Mouse (Mus musculus): ENCODE data around the gene Neo1. TPM values are rescaled to one million over a fixed set of nuclear protein-coding genes. Genes with fewer than 3 reads are reported as not detected.
"Not testable (repeated sequence)": the region's sequence is repeated elsewhere in the genome, so short reads cannot be mapped to it uniquely, and the experiment has no call there.

The Neo1 gene
- polyA plus RNA-seq, 1 experiment from 2014 or later, result 31.0 TPM

DNA sequence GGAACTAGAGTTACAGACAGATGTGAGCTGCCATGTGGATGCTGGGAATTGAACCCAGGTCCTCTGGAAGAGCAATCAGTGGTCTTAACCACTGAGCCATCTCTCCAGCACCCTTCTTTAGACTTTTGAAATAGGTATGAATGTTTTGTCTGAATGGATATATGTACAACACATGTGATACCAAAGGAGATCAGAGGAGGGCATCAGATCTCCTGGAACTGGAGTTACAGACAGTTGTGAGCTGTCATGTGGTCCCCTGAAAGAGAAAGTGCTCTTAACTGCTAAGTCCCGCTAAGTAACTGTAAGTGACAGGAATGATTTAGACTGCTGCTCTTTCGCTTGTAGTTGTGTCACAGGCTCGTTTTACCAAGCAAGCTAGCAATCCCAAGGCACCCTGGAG lies 80.7 kb downstream of the Neo1 start:
- 71% methylated on average over 3 of the region's 3 CpGs for WGBS
- no peak for DNase-seq (ENCODE audit: low spot score)
- H3K27me3 ChIP-seq (ENCODE audit: insufficient read depth, poor library complexity, severe bottlenecking), result no peaks in the 10 kb centered on the region

DNA sequence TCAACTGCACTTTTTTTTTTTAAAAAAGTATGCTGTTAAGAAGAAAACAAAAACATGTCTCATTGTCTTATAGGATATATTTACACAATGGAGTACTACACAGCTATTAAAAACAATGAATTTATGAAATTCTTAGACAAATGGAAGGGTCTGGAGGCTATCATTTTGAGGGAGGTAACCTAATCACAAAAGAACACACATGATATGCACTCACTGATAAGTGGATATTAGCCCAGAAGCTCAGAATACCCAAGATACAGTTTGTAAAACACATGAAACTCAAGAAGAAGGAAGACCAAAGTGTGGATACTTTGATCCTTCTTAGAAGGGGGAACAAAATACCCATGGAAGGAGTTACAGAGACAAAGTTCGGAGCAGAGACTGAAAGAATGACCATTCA lies 90.3 kb downstream of the Neo1 start:
- 88% methylated on average over 1 of the region's 1 CpGs for WGBS
- not testable (repeated sequence) for DNase-seq (ENCODE audit: low spot score); H3K4me3 ChIP-seq; H3K27me3 ChIP-seq (ENCODE audit: insufficient read depth, poor library complexity, severe bottlenecking); H3K9me3 ChIP-seq; H3K27ac ChIP-seq; H3K4me1 ChIP-seq; H3K36me3 ChIP-seq

More for the DNA sequence above, 80.7 kb downstream of the Neo1 start:
- H3K27ac ChIP-seq, result no peak overlapping the region
- H3K4me1 ChIP-seq, result no peaks in the 10 kb centered on the region
- H3K9me3 ChIP-seq, result no peaks in the 10 kb centered on the region
- peaks cover 28% of the 10 kb centered on the region; the same call in 1 of the 2 replicates for H3K36me3 ChIP-seq
- H3K4me3 ChIP-seq, result no peak overlapping the region

DNA sequence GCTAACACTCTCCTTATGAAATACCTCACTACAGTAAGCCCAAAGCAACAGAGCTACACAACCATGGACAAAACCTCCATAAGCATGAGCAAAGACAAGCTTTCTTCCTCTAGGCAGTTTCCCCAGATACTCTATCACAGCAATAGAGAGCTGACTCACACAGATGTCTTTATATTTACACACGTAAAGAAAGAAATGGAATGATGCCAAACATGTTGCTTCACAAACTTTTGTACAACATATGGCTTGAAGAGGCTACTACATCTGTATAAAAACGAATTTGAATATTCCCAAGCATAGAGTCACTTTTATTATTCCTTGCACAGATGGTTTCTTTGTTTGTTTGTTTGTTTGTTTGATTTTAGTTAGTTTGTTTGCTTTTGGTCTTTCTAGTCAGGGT lies 101.5 kb downstream of the Neo1 start:
- DNase-seq (ENCODE audit: low spot score), result no peak
- Histone ChIP-seq H3K4me3 (no peak overlapping the region), H3K9me3 (no peaks in the 10 kb centered on the region), H3K27me3 (ENCODE audit: insufficient read depth, poor library complexity, severe bottlenecking) (no peaks in the 10 kb centered on the region), H3K36me3 (peaks cover 4% of the 10 kb centered on the region; the same call in 1 of the 2 replicates), H3K4me1 (no peaks in the 10 kb centered on the region), H3K27ac (no peak overlapping the region)
- 76% methylated on average over 2 of the region's 2 CpGs for WGBS

DNA sequence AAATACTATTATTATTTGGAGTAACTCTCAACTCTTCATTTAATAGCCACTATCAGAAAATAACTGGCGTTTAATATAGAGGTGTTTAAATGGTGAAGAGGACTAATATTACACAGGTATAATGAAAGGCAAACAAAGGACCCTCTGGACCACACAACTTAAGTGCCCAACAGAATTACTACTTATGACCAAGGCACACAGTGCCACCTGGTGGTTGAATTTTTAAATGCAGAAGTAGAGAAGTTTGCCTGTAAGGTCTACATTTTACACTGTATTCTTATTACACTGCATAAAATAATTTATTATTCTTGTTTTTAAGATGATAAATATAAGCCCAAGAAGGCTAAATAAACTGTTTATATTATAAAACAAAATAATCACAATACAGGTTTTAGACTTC lies 108.1 kb downstream of the Neo1 start:
- no peaks in the 10 kb centered on the region for H3K9me3 ChIP-seq
- DNase-seq (ENCODE audit: low spot score), result no peak
- H3K27ac ChIP-seq, result no peak overlapping the region
- H3K27me3 ChIP-seq (ENCODE audit: insufficient read depth, poor library complexity, severe bottlenecking), result no peaks in the 10 kb centered on the region
- WGBS, result 11% methylated on average over 1 of the region's 1 CpGs
- H3K36me3 ChIP-seq, result peaks cover 9% of the 10 kb centered on the region; the same call in 1 of the 2 replicates
- H3K4me3 ChIP-seq, result no peak overlapping the region
- no peaks in the 10 kb centered on the region for H3K4me1 ChIP-seq

DNA sequence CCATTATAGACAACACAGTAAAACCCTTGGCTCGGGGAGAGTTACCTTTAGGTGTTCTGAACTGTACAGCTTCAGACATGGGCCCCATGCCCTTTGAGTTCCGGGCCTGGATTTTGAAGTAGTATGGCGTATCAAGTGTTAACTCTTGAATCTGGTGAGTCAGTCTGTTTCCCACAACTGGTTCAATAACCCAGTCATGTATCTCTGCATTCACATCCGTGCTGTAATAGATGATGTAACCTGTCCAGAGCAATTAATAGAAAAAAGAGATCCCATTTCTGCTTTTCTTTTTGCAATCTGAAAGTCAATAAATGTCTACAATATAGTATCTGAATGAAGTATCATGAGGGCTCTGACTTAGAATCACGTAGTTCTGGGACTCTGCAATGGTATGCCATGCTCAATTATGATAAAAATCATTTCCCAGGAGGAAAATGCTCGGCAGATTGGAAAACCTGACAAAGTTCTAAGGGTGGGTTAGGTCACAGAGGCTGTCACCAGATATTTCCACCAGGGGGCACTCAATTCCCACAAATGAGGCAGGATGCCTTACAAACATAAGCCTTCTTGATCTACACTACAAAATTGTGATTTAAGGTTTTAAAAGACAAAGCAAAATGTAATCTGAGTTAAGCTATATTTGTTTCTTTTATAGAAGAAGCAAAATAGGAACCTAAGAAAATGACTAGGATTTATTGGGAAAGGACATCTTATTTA lies 133.2 kb downstream of the Neo1 start:
- peaks cover 34% of the 10 kb centered on the region for H3K36me3 ChIP-seq
- no peak overlapping the region for H3K27ac ChIP-seq
- no peaks in the 10 kb centered on the region for H3K4me1 ChIP-seq
- 67% methylated on average over 6 of the region's 6 CpGs for WGBS
- H3K4me3 ChIP-seq, result no peak overlapping the region
- DNase-seq (ENCODE audit: low spot score), result no peak
- no peaks in the 10 kb centered on the region for H3K9me3 ChIP-seq
- H3K27me3 ChIP-seq (ENCODE audit: insufficient read depth, poor library complexity, severe bottlenecking), result no peaks in the 10 kb centered on the region

DNA sequence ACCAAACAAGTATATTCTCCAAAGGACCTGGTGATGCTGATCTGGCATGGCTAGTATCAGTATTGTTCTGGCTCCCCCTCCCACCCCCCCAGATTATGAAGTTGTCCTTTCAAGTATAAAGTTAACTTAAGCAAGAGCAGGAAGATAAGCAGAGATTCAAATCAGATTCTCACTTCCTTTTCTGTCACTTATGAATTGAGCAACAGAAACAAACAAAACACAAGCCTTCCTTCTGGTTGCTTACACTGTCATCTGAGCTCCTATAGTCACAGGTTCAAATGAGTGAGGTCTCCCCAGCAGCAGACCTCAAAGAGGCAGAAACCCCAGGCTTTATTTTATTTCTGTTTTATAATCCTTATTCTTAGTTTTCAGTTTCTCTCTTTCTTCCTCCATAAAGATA lies 136.6 kb downstream of the Neo1 start:
- no peak for DNase-seq (ENCODE audit: low spot score)
- peaks cover 25% of the 10 kb centered on the region; the same call in 1 of the 2 replicates for H3K36me3 ChIP-seq
- no peaks in the 10 kb centered on the region for H3K27me3 ChIP-seq (ENCODE audit: insufficient read depth, poor library complexity, severe bottlenecking)
- H3K4me1 ChIP-seq, result no peaks in the 10 kb centered on the region
- H3K9me3 ChIP-seq, result no peaks in the 10 kb centered on the region
- H3K27ac ChIP-seq, result no peak overlapping the region
- H3K4me3 ChIP-seq, result no peak overlapping the region

DNA sequence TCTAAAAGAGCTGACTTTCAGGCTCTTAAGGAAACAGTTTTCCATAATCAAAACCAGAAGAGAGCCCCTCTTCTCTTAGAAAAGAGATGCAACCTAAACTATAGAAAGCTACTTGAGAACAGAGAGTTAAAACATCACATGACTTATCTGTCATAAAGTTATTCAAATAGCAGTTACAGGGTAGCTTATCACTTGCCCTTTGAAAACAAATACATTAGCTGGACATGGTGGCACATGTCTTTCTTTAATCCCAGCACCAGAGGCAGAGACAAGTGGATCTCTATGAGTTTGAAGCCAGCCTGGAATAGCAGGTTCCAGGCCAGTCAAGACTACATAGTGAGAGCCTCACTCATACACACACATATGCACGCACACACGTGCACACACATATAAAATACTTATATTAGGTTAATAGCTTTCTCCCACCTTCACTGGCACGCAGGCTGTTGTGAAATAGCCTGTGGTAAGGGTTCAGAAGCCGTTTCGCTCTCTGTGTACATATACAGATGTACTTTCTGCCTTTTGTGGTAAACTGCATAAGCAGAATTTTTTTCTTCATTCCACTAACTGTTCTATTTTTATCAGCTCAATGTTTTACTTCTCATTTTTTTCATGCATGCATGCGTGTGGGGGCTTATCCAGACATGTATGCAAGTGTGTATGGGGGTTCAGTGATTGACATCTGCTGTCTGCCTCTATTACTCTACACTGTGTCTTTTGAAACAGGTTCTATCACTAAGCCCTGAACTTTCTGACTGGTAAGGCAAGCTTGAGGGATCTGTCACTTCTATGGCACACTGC lies 144.2 kb downstream of the Neo1 start:
- H3K4me3 ChIP-seq, result no peak overlapping the region
- peaks cover 48% of the 10 kb centered on the region for H3K36me3 ChIP-seq
- no peak overlapping the region for H3K27ac ChIP-seq
- WGBS, result 94% methylated on average over 6 of the region's 6 CpGs
- H3K4me1 ChIP-seq, result no peaks in the 10 kb centered on the region
- no peaks in the 10 kb centered on the region for H3K27me3 ChIP-seq (ENCODE audit: insufficient read depth, poor library complexity, severe bottlenecking)
- no peaks in the 10 kb centered on the region for H3K9me3 ChIP-seq
- DNase-seq (ENCODE audit: low spot score), result no peak

DNA sequence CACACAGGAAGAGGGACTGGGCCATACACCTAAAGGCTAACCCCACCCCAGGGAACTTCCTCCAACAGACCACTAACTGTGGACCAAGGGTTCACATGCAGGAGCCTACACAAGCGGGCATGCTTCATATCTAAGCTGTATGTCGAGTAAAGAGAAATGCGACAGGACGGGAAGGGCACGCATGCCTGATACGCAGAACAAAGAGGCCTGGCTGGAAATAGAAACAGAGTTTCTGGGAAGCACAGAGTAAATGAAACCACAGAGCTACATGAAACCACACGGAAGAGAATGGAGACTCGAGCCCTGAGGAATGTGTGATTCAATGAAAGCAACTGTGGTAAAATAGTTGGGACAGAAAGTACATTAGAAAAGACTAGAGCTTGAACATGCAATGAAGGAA lies 145.3 kb downstream of the Neo1 start:
- no peak for DNase-seq (ENCODE audit: low spot score)
- H3K4me3 ChIP-seq, result no peak overlapping the region
- WGBS, result 86% methylated on average over 8 of the region's 8 CpGs
- H3K4me1 ChIP-seq, result no peaks in the 10 kb centered on the region
- no peaks in the 10 kb centered on the region for H3K27me3 ChIP-seq (ENCODE audit: insufficient read depth, poor library complexity, severe bottlenecking)
- no peaks in the 10 kb centered on the region for H3K9me3 ChIP-seq
- H3K36me3 ChIP-seq, result peaks cover 55% of the 10 kb centered on the region
- no peak overlapping the region for H3K27ac ChIP-seq

DNA sequence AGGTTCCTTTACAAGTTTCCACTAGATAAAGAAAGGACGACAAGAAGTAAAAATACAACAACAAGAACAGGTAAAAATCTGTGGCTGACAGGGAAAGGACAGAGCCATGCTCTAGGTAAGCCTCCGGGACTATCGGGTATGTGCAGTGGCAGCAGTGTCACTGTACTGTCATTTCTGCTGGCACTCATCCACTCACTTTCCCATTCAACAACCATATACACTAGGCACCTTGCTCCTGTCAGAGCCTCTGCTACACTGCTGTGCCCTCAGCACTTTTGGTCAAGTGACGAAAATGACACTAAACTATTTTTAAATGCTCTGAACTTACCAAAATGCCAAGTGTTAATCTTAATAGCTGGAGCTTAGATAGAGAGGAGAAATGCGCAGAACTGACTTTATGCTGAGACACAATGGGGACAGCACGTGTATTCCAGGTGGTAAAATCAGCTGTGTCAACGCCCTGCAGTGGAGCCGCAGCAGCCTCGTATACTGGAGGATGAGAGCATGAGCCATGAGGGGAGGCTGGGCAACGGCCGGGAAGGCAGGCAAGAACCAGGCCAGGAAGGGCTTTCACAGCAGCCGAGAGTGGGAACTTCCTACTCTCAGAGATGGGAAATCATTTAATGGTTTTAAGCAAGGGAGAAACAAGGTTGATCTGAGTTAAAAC lies 146.3 kb downstream of the Neo1 start:
- Histone ChIP-seq H3K9me3 (no peaks in the 10 kb centered on the region), H3K4me3 (no peak overlapping the region), H3K36me3 (peaks cover 57% of the 10 kb centered on the region), H3K27me3 (ENCODE audit: insufficient read depth, poor library complexity, severe bottlenecking) (no peaks in the 10 kb centered on the region), H3K27ac (no peak overlapping the region), H3K4me1 (no peaks in the 10 kb centered on the region)
- DNase-seq (ENCODE audit: low spot score), result no peak
- 75% methylated on average over 12 of the region's 12 CpGs for WGBS

DNA sequence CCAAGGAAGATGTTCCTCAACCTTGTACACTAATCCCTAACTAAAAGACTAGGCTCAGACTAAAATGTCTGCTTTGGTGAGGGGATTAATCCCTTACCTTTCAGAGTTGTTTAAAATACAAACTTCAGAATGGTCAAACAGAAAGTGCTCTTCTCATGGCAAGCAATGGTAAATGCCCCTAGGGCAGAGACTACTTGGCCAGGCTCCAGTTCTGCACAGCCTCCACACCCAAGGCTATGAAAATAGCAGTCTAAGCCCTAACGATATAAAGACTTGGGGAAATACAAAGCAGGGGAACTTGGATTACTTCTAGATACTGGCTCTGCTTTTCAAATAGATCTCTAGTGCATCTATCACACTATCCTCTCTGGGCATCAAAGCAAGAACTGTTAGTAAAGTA lies 153.6 kb downstream of the Neo1 start:
- H3K36me3 ChIP-seq, result peaks cover 60% of the 10 kb centered on the region
- DNase-seq (ENCODE audit: low spot score), result no peak

DNA sequence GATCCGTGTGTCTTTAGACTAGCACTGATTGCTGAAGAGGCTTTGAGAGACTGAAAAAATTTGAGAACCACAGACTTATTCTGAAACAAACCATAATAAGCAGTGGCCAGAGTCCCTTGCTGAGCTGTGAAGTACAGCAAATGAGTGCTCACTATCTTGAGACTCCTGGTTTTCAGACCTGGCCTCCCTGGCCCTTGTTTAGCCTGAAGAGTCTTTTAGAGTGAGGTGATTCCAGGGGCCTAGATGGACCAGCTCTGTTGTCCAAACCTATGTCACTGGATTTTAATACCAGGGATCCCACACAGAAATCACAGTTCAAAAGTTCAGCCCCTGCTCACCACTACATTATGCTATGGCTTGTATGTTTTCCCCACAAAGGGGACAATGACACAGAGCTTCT lies 156.4 kb downstream of the Neo1 start:
- DNase-seq (ENCODE audit: low spot score), result no peak
- H3K27ac ChIP-seq, result no peak overlapping the region
- no peaks in the 10 kb centered on the region for H3K27me3 ChIP-seq (ENCODE audit: insufficient read depth, poor library complexity, severe bottlenecking)
- H3K4me1 ChIP-seq, result no peaks in the 10 kb centered on the region
- no peak overlapping the region for H3K4me3 ChIP-seq
- 80% methylated on average over 1 of the region's 1 CpGs for WGBS
- H3K36me3 ChIP-seq, result peaks cover 64% of the 10 kb centered on the region
- no peaks in the 10 kb centered on the region for H3K9me3 ChIP-seq

More for the DNA sequence above, 153.6 kb downstream of the Neo1 start:
- 88% methylated on average over 1 of the region's 1 CpGs for WGBS
- no peaks in the 10 kb centered on the region for H3K27me3 ChIP-seq (ENCODE audit: insufficient read depth, poor library complexity, severe bottlenecking)
- no peaks in the 10 kb centered on the region for H3K4me1 ChIP-seq
- no peak overlapping the region for H3K4me3 ChIP-seq
- no peak overlapping the region for H3K27ac ChIP-seq
- no peaks in the 10 kb centered on the region for H3K9me3 ChIP-seq

DNA sequence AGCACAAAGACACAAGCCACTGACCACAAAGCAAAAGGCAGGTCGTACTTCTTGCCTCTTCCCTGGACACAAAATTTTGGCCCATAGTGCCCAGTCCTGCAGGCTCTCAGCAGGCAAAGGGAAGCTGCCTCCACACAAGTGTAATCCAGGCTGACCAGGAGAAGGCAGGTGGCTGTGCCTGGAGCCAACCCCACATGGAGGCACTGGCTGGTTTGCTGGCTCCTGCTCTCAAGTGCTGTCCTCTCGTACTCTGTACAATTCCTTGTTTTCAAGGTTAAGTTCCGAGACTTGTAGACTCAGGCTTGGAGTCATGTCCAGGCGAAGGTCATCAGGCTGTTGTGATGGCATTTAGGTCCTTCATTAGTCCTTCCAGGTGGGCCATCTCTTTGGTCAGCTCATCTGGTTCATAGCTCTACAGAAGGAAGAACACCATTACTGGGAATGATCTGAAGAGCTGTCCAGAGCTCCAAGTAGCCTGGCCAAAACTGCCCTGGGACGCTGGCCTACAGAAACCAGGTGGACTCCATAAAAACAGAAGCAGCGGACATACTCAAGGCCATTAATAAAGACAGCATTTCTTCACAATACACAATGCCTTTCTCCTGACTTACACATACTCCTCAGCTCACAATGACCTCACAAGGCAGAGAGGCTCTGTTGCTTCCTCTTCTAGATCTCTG lies 159.2 kb downstream of the Neo1 start:
- 84% methylated on average over 6 of the region's 6 CpGs for WGBS
- Histone ChIP-seq H3K27ac (no peak overlapping the region), H3K4me1 (no peaks in the 10 kb centered on the region), H3K9me3 (no peaks in the 10 kb centered on the region), H3K27me3 (ENCODE audit: insufficient read depth, poor library complexity, severe bottlenecking) (no peaks in the 10 kb centered on the region), H3K4me3 (no peak overlapping the region), H3K36me3 (peaks cover 50% of the 10 kb centered on the region)
- no peak for DNase-seq (ENCODE audit: low spot score)
